Mouse (Mus musculus): ENCODE data around the gene Rph3al.

Rph3al gene

GRCm38 (mm10) chr11:75938379-75938906 lies at the start of gene Rph3al:
Rph3al (minus strand) TSS chr11:75938429.
- DNase-seq: peak; percentile 45

- DNase-seq: no peak
These were observed 47.7 kb upstream of the Rph3al start for GRCm38 (mm10) chr11:75985948-75986347.

DNA sequence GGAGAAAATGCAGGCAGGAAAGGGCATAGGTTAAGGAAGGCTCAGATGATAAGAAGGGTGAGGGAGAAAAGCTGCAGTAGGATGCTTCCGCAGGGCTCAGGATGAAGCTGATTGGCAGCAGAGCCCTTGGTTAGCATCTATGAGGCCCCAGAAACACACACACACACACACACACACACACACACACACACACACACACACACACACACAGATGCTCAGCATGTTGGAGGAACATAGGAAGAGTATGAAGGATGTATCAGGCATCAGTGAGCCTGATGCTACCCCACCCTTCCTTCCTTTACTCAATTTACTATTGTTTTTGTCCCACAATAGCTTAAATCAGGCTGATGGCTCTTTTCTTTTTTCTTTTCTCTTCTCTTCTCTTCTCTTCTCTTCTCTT lies 46.4 kb upstream of the Rph3al start:
- DNase-seq: no peak

GRCm38 (mm10) chr11:75983194-75983593 lies 45.0 kb upstream of the Rph3al start:
- no peak for DNase-seq

- no peak for DNase-seq
These were observed 42.2 kb upstream of the Rph3al start for GRCm38 (mm10) chr11:75980413-75980812.

- no peak for DNase-seq
These were observed 39.8 kb upstream of the Rph3al start for GRCm38 (mm10) chr11:75978051-75978450.

- DNase-seq: peak; percentile 27
These were observed 38.5 kb upstream of the Rph3al start for GRCm38 (mm10) chr11:75976748-75977147.

DNA sequence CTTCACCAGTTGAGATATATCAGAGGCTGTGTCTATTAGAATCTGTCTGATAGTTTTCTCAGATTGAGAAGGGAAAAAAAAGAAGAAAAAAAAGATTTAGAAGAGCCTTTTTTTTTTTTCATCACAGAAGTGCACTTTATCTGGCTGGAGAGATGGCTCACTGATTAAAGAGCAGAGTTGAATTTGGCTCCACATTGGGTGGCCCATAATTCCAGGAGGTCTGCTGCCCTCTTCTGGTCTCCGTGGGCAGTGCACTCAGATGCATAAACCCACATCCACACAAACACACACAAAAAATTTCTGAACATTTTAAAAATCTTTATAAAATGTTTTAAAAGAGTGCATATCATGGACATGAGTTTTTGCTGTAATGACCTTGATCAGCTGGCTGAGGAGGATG lies 35.8 kb upstream of the Rph3al start:
- DNase-seq: no peak

- no peak for DNase-seq
These were observed 34.8 kb upstream of the Rph3al start for GRCm38 (mm10) chr11:75972916-75973567.

GRCm38 (mm10) chr11:75972188-75972587 lies 34.0 kb upstream of the Rph3al start:
- DNase-seq: no peak

DNA sequence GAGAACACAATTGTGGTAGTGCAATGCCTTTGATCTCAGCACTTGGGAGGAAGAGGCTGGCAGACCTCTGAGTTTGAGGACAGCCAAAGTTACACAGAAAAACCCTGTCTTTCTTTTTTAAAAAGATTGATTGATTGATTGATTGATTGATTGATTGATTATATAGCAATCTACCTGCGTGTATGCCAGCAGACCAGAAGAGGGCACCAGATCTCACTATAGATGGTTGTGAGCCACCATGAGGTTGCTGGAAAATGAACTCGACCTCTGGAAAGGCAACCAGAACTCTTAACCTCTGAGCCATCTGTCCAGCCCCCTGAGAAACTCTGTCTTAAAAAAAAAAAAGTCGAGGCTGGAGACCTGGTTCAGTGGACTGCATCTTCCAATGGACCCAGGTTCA lies 32.4 kb upstream of the Rph3al start:
- no peak for DNase-seq

DNA sequence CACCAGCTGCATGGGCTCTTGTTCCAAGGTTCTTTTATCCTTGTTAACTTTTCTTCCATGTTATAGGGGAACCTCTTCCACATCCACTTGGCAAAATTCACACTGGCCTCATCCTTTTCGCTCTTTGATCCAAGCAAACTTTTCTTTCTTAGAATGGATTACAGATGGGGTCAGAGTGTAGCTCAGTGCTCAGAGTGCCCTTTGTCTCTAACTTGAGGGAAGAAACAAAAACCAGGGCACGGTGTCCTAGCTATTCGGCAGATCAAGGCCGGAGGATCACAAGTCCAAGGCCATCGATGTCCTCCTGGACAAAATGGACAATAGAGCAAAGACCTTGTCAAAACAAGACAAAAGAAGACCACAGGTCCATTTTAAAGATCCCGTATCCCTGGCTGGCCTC lies 30.5 kb upstream of the Rph3al start:
- DNase-seq: no peak

DNA sequence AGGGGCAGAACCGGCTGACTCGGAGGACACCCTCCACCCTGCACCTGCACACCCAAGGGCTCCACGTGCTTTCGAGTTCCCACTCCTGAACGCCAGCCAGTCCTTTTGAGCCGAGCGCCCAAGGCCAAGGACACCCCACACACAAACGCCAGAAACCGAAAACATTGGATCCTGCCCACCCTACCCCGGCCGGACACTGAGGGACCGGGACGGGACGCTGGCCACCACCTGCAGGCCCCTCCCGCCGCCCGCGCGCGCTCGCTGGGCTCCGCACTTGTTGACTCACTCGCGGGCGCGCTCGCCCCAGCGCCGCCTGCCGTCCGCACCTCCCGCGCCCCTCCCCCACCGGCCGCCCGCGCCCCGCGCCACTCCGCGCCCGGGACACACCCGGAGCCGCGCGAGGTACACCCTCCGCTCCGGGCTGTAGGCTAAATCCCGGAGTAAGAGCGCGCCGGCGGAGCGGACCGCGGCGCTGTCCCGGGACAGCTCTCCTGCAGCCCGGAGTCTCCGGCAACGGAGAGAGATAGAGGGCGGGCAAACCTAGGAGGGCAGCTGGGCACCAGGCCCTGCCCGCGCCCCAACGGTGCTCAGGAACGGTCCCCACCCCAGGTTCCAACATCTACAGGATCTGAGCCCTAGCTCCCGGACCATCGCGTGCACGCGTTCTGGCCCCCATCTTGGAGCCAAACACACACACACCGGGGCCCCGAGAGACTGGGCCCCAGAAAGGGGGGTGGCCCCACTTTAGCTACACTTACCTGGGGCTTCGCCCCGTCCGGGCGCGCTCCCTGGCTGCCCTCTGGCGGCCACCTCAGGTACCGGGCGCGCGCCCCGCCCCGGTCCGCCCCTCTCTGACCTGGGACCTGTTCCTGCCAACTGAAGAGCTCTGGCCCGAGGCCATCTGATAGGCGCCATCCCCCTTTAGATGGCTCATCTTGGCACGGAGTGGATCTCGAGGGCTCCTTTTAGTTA lies 28.5 kb upstream of the Rph3al start:
- DNase-seq: peak; percentile 92

- DNase-seq: peak; percentile 19
These were observed 27.6 kb upstream of the Rph3al start for GRCm38 (mm10) chr11:75965674-75966400.

GRCm38 (mm10) chr11:75964476-75964730 lies 26.2 kb upstream of the Rph3al start:
- DNase-seq: no peak

DNA sequence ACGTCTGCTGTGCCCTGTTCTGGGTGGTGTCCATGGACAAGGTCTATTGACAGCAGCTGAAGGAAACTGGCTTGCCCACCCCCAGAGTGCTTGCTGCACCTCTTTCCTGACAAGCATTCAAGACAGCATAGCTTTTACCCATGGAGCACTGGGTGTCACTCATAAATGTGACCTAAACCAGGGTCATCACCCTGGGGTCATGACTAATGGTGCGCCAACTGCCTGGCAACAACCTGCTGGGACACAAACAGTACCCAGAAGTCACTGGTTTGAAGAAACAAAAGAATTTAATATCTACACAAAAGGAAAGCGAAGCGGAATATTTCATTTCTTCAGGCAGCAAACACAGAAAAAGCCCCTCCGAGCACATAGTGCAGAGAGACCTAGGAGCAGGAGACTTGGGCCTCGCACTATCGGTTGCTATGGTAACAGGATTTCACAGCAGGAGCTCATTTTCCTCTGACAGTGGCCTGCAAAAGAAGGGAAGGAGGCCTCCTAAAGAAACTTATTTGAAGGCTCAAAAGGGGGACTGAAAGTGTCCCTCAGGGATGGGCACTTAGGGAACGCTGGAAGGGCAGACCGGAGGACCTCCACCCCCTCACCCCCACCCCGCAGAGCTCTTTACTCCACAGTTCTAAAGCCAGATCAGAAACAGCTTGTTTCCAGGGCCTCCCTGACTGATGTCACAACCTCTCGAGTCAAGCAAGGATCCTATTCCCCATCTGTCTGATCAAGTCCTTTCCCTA lies 25.7 kb upstream of the Rph3al start:
- DNase-seq: no peak

GRCm38 (mm10) chr11:75961782-75962181 lies 23.6 kb upstream of the Rph3al start:
- no peak for DNase-seq

DNA sequence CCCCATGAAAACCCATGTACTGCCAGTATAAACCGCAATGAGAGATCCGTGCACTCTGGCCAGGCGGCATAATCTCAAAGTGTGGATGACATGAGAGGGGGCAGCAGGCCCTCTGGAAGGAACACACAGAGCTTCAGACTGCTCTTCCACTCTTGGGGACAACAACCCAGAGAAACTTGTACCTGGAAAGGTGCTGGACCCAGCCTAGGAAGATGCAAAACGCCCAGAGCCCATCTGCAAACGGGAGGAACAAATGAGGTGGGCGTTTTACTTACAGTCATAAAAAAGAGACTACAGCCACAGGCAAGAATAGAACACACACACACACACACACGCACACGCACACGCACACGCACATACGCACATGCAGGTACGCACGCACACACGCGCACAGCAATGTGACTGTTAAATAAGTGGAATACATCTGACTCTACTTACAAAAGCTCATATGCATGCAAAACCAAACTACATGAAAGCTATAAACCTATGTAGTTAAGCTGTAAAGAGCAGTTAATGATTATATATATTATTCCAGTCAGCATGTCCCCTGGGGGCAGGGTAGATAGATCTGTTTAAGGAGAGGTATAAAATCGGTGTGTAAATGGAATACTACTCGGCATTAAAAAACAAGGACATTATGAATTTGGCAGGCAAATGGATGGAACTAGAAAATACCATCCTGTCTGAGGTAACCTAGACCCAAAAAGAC lies 19.0 kb upstream of the Rph3al start:
- no peak for DNase-seq

DNA sequence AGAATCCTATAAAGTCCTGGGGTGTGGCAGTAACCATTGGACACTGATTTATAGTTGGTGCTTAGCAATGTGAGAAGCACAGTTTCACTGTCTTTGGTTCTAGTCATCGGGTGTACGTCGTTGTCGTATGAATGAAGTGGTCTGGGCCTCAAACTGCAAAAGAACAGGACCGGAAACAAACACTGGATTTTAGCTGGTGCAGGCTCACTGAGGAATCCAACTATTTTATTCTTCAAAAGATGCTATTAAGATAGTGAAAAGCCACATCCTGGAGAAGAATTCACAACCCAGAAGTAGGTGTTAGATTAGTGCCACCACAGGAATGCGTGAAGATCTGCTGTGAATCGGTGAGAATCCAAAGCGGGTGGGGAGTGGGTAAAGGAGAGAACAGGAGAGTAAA lies 18.4 kb upstream of the Rph3al start:
- DNase-seq: no peak

- no peak for DNase-seq
These were observed 16.7 kb upstream of the Rph3al start for GRCm38 (mm10) chr11:75954896-75955295.

- no peak for DNase-seq
These were observed 13.7 kb upstream of the Rph3al start for GRCm38 (mm10) chr11:75951895-75952294.

- DNase-seq: no peak
These were observed 12.2 kb upstream of the Rph3al start for GRCm38 (mm10) chr11:75950459-75950858.

Measured in kidney, postnatal 14 days (tissue).